Mouse (Mus musculus) lung, postnatal 36 days (tissue): ENCODE results near the gene Slc23a2.

ENCODE experiments used
- DNase-seq: peaks from one replicate; pipeline ENCODE4 v3.0.0; 2022; ENCODE audit warnings: mixed read lengths

The Slc23a2 gene

GRCm38 (mm10) chr2:132017611-132018010, 127.3 kb downstream of the Slc23a2 start:
- peak; percentile 81 for DNase-seq

DNA sequence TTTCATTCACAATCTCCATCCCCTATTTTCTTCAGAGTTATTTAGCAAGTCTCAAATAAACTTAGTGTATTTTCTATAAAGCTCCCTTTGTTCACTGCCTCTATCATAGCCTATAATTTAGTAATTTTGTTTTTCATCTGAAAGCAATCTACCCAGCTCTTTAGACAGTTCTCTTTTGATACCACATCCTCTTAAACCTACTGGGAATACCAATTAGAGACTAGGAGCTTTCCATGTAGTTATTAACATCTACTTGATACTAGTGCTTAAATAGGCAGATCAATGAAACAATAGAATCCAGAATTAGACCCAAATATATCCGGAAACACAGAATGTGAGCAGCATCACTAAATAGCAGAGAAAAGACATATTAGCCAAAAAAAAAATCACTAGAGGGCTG, 128.9 kb downstream of the Slc23a2 start:
- no peak for DNase-seq

DNA sequence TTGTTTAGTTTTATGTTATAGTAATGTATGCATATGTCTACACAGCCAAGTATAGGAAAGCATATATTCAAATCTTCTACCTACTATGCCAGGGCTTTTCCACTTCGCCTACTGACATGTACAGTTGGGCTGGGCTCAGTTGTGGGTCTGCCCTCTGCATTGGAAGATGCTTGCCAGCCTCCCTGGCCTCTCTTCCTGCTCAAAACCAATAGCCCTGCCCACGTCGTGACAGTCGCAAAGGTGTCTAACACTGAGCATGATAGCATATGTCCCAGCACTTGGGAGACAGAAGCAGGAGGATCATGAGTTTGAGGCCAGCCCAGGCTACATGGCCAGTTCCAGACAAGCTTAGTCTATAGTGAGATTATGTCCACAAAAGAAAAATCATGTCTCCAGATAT, 131.8 kb downstream of the Slc23a2 start:
- DNase-seq, result no peak

- no peak for DNase-seq
These were observed 134.1 kb downstream of the Slc23a2 start for GRCm38 (mm10) chr2:132010781-132011180.

DNA sequence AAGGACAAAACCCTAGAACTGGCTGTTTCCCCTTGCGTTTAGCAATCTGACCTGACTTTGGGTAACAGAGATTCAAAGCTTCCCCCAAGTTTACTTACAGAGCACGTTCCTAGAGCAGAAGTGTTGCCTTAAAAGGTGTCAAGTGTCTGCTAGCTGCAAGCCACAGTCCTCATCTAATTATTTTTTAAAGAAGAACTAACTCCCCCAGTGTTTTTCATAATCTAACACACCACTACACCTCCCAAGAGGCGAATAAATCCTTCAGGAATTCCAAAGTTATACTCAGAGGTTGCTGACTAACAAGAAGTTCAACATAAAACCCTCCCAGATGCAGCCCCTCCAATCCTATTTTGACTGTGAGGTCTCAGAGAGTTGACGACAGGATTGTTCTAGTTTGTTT, 136.7 kb downstream of the Slc23a2 start:
- no peak for DNase-seq

- no peak for DNase-seq
These were observed 137.5 kb downstream of the Slc23a2 start for GRCm38 (mm10) chr2:132007475-132007819.

DNA sequence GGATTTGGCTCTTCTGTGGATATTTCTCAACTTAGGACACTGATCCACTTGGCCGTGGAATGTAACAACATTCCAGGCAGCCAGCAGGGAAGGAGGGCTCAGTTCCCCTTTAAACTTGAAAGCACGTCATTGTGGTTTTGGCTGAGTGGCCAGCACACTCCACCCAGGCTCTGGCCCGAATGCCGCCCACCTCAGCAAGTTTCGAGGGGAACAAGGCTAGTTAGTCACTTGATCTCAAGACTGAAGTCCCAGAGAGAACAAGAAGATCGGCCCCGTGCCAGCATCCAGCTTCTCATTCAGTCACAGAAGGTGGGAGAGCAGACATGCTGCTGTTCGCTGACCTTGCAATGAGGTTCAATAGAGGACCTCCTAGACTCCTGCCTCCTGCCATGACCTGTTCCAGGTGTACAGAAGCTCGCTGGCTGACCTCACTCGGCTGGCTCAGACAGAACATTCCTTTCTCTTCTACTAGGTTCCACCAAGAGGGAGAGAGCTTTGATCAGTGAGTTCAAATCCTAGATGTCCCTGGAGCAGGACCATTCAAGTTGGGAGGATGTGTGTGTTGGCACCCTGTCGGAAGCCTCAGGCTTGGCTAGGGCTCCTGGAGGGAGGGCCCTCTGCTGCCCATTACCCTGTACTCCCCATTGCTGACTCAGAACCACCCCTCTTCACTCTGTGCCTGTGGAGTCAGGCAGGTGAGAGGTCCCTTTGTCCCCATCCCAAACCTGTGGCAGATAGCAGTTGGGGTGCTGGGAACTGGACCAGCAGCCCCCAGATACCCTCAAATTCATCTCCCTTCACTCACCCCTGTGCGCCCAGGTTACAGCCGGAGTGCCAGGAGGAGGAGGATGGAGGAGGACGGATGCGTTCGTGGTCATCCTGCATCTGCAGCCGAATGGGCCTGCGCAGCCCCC, 138.1 kb downstream of the Slc23a2 start:
- DNase-seq, result peak; percentile 93

- DNase-seq, result no peak
These were observed 139.5 kb downstream of the Slc23a2 start for GRCm38 (mm10) chr2:132005445-132005844.

GRCm38 (mm10) chr2:132004495-132005136, 140.3 kb downstream of the Slc23a2 start:
- DNase-seq, result peak; percentile 69

DNA sequence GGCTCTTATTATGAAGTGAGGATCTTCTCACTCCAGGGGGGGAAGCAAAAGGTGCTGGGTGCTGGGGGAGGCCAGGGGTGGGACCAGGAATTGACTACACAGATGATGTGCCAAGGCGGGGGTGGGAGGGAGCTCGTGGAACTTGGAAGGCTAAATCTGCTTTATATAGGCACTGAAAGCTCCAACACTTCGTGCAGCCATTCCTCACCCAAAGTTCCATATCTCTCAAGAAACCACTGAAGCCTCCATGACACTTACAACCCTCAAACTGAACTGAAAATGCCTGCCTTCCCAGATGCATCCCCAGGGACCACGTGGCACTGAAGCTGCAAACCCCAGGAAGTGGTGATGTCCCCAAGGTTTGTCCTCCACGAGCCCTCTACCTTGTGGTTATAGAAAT, 141.0 kb downstream of the Slc23a2 start:
- DNase-seq, result no peak
